Mouse (Mus musculus): Measurements from ENCODE around the gene Mecom.
"Not testable (repeated sequence)": the region's sequence is repeated elsewhere in the genome, so short reads cannot be mapped to it uniquely, and the experiment has no call there.

Gene Mecom

DNA sequence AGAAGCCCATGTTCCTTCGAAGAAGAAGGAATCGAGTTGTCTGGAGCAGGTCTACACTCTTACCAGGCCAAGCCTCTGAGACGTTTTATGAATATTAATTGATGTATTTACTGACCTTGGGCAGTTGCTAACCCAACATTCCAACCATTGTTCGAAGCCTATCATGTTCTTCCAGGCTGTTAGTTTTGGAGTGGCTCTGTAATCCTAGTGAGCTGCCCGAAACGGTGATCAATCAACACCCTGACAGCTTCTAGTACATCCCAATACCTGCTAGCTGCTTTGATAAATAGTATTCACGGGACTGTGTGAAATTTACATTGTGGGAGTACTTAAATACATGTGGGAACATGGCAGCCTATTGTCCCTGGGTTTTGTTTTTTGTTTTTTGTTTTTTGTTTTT, 293.4 kb downstream of the Mecom start:
- DNase-seq (ENCODE audit: low read depth, low spot score), result no peak

DNA sequence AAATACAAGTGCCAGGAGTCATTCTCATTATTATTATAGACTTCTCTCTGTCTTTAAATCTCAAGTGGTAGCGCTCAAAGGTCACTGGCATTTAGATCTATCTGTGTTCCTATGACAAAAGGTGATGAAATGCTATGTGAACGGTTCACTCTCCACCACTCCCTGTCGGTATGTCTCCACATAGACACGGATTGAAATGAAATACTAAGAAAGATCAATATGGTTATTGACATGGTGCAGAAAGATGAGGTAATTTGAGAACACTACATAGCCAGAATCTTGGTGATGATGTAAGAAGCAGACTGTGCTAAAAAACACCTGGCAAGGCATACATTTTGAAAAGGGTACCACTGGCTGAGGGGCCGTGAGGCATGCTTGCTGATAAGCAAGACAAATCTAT, 294.1 kb downstream of the Mecom start:
- no peak for DNase-seq (ENCODE audit: low read depth, low spot score)

DNA sequence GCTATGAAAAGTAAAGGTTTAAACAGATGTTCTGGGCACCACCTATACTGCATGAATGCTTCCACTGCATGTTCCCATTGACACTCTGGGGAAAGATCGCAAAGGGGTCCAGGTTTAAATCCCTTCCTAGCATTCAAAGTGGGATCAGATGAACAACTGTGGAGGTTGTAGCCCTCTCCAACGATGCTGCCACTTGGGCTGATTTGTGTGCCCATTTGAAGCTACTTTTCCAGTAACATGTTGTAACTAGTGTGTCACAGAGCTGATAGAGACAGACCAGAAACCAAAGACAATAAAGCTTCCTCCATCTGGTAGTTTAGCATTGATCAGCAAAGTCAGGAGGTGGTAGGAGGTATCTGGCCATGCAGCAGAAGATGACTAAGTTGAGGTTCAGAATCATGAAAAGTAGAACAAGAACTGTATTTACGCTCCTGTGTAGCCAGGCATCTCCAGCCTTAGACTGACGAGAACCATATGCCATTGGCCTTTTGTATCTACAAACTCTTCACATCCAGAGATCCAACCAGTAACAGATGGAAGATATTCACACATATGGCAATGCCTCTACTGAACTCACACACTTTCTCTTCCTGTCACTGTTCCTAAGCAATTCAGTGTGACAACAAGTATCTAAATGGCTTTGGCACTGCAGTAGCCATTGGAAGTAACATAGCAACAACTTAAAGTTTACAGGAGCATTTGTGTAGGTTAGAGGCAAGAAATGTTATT, 299.0 kb downstream of the Mecom start:
- no peak for DNase-seq (ENCODE audit: low read depth, low spot score)

DNA sequence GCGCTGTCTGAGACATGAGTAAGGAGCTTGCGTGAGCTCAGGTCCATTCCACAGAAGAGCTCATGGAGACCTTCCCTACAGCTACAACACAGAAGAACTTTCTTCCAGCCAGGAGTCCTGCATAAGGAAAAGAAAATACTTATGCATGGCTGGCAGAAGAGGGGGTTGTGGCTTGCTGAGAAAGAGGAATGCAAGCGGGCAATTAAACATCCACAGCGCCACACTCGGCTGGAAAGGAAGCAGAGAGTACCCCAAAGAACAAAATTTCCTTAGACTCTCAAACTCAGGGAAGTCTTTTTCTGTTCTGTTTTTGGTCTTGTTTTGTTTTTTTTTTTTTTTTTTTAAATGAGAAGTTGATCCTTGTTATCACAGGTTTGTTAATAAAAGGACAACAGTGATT, 300.6 kb downstream of the Mecom start:
- no peak for DNase-seq (ENCODE audit: low read depth, low spot score)

DNA sequence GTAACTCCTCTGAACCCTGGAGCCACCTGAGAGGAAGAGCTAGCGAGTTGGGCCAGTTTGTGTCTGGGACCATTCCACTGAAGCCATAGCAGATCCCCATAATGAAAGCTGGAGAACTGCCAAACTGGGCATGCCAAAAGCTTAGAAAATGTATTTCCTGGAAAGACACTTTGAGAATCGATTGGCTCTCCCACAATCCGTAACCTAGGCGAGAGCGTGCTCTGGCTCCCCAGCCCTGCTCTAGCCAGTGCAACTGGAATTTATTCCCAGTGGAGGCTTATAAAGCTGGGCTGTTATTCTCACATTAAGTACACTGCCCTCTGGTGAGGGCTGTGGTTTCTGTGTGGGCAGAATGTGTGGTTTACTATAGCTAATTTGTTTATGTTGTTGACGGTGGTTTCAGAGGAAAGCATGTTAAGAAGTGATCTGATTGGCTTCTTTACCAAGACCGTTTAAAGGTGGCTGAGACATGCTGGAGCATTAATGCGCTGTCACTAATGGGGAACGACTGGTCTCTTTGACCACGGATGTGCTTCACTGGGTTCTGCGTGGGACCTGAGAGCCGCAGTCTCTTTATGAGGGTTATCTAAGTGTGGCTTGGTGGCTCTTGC, 301.3 kb downstream of the Mecom start:
- DNase-seq (ENCODE audit: low read depth, low spot score), result no peak

DNA sequence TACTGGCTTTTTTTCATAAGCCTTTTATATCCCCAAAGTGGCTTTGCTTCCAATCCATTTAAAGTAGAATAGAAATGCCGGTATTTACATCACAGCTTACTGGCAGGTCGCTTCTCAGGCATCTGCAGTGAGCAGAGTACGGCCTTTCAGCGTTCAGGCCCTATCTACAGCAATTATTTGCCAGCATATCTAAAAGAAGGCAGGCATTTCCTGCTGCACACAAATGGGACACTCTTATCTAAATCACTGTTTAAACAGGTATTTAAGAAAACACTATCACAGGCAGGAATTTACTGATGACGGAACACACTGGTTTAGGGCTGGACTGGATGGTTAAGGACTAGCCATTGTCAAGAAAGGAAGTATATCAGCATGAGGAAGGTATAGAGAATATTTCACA, 301.9 kb downstream of the Mecom start:
- DNase-seq (ENCODE audit: low read depth, low spot score), result no peak

DNA sequence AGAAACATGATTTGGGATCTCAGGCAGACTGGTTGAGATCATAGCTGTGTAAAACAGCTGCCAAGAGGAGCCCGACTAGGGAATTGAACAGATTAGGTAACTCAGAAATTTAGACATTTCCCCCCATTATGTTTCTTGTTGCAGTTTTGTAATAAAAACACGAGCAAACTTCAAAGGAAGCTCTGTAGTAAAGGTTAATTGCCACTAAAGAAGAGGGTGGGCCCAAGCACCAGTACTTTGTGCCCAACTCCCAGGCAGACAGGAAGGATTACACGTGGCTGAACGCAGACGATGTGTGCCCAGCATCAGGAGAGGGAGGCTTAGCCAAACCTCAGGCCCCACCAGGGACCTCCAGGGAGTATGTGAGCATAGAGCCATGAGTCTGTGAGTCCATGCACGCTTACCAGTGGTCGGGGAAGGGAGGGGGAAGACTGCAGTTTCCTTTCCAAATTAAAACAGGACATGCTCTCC, 303.4 kb downstream of the Mecom start:
- DNase-seq (ENCODE audit: low read depth, low spot score), result no peak

DNA sequence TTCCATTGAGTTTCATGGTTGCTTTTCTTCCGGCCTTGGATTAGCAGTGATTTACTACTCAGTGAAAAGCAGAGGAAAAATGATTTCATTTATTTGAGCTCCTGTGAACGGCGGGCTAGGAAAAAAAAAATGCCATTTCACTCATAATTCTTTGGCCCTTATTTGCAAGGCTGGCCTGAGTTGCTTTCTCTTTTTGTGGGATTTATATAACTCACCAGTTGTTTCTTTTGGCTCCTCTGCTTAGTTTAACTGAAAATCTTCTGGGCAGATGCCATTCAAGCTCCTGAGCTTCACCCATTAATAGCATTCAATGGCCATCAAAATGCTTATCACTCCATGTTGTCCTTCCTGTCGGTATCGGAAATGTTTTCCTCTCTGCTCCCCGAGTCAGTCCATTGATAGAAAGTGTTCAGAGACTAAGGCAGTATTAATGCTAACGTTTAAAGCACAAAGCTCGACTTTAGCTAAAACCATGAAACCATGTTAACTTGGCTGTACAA, 304.0 kb downstream of the Mecom start:
- no peak for DNase-seq (ENCODE audit: low read depth, low spot score)

DNA sequence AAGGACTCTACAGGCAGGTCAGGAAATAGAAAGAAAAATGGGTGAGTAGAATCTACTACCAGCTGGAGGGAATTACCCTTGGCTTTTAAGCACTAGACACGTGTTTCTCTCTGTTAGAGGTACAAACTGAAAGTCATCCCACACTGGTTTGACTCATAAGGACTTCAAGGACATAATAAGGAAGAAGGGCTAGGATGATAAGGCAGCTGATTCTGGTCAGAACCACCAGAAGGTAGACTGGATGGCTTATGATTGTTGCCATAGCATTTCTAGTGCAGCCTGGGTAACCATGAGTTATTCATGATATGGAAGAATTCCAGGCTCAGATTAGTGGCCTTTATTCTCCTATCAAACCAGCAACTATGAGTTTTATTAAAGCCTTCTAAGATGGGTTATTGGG, 308.4 kb downstream of the Mecom start:
- DNase-seq (ENCODE audit: low read depth, low spot score), result no peak

DNA sequence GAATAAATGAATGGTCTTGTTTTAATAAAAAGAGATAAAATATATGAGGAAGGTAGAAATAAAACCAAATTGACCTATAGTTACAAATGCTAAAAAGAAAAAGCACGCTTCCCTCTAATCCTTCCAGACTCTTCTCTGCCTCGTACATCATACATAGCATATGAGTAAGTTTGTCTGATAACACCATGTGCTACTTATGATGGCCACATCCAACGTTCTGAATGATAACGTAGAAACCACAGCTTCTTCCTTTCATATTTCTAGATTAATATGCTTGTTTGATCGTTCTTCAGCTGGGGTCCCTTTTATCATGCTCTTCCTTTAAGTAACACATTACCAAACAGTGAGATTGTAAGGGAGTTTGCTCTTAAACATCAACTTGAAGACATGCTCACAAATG, 310.3 kb downstream of the Mecom start:
- DNase-seq (ENCODE audit: low read depth, low spot score), result no peak

DNA sequence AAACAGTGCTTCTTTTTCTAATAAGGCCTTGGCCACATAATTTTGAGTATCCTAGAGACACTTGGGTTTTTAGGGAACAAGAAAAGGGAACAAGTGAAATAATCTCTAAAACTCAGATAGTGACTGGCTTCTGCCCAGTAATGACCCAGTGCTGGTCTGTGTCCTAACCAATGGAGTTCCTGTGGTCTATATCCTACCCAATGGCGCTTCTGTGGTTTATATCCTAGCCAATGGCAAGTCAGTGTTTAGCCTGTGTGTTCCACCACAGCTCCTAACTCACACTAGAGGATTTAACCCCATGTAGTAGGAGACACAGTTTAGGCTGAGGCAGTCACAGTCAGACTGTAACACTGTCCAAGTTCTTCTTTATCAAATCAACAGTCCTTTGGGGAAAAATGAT, 313.8 kb downstream of the Mecom start:
- DNase-seq (ENCODE audit: low read depth, low spot score), result no peak

DNA sequence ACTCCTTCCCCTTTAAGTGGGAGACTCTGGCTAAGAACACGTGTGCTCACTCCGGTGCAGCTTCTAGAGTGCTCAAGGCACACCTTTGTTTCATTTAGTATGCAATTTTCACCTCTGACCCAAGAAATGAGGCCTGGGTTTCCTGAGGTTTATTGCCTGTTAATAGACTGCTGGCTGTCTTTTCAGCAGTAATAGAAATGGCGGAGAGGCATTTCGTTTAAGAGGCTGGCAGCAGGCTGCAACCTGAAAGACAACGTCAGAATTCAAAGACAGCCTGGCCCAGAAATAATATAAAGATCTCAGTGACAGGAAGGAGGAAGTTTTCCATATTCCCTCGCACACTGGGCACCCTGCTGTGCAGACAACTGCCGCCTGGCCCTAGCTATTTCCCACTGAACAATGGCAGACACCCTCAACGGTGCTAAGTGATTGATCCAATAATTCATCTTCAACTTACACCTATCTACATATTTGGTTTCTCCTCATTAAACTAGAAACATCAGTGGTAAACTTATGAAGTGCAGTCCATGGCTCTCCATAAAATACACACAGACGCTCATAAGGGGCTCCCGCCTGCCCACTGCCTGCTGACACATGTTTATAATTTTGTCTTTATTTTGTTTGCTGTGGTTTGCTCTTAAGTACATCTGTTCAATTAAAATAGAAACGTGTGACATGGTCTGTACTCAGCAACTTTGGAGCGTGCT, 319.7 kb downstream of the Mecom start:
- no peak for DNase-seq (ENCODE audit: low read depth, low spot score)

DNA sequence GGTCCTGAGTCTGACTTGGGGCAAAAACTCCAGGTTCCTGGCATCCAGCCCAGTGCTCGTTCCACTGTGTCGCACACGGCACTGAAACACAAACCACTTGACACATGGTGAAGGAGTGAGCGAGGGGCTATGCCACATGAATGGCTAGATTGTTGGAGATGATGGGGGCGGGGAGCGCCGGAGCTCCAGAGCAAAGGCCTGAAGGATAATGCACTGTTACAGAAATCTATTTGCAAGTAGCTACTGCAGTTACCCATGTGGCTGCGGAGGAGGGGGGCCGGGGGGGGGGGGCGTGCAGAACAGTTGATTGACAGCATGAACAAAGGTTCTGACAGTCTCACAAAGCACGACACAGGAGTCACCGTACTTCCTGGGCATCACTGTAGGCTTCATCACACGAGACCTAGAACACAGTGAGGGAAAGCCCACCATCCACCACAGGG, 320.9 kb downstream of the Mecom start:
- DNase-seq (ENCODE audit: low read depth, low spot score), result no peak

DNA sequence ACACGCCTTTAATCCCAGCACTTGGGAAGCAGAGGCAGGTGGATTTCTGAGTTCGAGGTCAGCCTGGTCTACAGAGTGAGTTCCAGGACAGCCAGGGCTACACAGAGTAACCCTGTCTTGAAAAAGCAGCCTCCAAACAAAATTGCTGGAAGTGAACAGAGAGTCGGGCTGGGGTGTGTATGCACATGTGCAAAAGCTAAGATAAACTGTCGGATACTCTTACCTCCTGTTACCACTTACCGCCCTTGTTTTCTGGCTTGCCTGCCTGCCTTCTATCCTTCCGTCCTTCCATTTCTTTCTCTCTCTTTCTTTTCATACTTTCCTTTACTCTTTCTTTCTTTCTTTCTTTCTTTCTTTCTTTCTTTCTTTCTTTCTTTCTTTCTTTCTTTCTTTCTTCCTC, 322.6 kb downstream of the Mecom start:
- not testable (repeated sequence) for DNase-seq (ENCODE audit: low read depth, low spot score)

DNA sequence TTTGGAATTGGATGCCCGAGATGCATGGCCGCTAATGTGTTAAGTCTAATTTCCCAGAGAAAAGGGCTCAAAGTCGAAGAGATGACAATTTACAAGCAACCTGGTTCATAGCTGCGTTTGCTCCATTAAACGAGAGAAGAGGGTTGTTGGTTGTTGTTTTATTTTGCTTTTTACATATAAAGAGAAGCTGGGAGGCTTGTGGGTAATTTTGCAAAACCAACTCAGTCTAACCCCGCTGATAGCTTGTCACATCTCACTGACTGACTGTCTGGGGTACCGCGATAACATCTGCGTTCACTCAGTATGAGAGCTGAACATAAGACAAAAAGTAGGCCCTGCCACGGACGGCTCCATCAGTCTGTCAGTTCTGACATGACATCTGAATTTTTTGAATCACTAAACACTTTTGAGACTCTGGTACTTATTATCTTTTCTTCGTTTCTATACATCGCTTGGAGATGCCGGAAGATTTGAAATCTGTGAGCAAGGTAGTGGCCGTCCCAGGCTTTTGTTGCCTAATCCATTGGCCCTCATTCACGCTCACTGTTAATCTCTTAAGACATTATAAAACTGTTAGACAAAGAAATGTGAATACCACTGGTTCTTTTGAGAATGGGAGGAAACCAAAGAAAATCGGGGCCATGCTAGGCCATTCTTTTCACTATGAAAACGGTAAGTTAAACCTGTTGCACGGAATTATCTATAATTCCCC, 327.0 kb downstream of the Mecom start:
- no peak for DNase-seq (ENCODE audit: low read depth, low spot score)

DNA sequence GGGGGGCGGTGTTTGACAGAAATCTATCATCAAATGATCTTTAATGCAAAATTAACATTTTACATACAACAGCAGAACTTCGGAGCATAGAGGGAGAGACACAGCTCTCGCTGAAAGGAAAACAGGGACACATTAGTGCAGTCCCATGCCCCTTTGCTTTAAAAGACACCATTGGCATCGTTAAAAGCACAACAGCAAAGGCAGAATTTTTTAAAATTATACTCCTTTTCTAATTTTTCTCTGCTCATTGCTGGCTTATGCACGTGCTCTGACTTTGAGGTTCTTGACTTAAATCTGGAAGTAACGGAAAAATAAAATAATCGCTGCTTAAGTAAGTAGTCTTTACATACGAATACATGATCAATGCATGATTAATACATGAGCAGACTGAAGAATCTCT, 327.9 kb downstream of the Mecom start:
- no peak for DNase-seq (ENCODE audit: low read depth, low spot score)

DNA sequence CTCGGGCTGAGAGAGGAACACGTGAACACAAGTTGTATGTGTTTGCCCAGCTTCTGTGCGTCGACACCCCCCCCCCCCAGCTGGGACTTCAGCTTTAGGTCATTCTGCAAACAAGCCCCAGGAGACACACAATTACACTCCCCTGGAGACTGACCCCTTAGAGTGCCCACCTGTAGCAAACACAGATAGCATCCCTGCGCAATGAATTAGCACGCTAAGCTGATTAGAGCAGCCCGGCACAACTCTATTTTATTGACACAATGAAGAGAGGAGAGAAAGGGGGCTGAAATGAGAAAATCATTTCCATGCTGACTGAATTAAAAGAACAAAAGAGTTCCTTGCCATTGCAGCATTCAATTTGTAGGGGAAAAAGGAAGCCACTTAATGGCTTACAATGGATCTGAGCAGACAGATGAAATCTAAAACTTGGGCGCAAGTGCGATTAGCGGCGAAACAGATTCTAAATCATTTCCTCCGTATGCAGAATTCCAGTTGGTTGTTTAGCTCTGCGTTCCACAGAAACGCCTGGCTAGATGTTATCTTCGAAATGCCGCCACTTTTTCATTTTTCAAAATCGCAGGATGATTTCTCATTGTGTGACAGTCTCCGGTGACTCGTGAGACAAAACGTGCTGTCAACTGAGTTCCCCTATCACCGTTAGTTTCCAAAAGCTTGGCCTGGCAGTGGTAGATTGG, 328.5 kb downstream of the Mecom start:
- no peak for DNase-seq (ENCODE audit: low read depth, low spot score)

DNA sequence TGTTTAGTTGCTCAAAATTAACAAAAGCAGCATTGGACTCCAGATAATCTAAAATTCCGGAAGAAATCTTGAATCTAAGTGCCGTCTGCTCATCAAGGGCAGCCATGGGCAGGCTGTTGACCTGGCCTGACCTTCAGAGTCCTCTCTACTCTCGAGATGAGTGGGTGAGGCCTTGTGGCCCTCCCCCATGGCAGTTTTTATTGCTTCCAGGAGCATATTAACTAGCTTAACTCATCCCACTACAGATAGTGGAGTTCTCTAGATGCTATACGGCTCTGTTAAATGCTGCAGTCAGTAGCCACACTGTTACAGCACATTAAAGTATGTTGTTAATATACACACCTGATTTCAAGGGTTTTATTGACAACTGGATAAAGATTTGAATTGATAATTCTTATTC, 333.2 kb downstream of the Mecom start:
- no peak for DNase-seq (ENCODE audit: low read depth, low spot score)

DNA sequence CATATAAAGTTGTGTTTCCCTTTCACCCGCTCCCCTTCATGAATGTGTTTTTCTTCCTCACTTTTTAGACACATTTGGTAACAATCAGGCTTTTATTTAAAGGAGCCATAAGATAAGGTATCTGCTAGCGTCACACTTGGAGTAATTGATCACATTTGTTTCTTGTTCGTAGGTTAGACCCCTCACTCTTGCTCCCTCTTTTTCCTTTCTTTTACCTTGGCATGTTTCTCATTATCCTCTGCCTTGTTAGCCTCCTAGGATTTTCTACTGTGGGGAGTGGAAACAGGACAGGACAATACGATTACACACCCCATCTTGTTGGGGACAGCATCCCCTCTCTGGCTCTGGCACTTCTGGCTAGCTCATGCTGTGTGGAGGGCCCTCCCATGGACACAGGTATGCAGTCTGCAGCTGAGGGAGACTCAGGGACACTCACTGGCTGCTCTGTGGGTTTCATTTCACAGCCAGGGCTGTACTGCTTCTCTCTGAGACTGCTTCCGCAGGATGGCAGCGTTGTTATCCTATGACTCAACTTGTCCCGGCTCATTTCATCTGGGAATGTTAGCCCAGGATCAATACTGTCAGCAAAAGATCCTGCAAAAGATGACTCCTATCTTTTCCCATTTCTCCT, 334.2 kb downstream of the Mecom start:
- DNase-seq (ENCODE audit: low read depth, low spot score), result no peak

DNA sequence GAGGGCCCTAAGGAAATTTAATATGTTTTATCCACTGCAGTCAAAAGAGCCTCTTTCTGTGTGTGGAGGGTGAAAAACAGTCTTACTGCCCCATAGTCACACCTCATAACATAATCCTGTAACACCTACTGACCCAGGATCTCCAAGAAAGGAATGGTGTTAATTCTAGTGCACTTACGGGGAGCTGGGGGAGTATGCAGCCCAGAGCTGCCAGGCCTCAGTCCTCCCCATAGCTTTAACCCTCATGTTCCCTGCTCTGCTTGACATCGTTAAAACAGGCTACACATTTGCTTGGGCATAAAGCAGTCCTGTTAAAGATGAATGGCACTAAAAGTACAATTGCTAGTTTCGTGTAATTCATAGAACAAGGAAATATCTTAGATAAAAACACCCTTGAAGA, 335.0 kb downstream of the Mecom start:
- DNase-seq (ENCODE audit: low read depth, low spot score), result no peak

DNA sequence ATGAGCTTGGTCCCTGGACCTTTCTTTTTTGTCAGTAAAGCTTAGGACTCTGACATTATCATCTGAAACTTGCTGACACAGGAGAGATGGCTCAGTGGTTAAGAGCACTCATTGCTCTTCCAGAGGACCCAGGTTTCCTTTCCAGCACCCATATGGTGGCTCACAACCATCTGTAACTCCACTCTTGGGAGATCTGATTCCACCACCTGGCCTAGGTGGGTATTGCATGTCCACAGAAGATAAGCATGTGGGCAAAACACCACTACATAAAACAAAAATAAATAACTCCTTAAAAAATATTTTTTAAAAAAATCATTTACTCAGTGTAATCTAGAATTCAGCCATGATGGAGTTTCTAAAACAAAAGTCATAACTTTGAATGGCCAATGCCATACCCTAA, 338.7 kb downstream of the Mecom start:
- DNase-seq (ENCODE audit: low read depth, low spot score), result no peak
